Mouse (Mus musculus): Measurements from ENCODE around the gene Gstm4.
A peak's percentile ranks its signal among the peaks of the same experiment; 100 is the strongest.

Gstm4 gene

DNA sequence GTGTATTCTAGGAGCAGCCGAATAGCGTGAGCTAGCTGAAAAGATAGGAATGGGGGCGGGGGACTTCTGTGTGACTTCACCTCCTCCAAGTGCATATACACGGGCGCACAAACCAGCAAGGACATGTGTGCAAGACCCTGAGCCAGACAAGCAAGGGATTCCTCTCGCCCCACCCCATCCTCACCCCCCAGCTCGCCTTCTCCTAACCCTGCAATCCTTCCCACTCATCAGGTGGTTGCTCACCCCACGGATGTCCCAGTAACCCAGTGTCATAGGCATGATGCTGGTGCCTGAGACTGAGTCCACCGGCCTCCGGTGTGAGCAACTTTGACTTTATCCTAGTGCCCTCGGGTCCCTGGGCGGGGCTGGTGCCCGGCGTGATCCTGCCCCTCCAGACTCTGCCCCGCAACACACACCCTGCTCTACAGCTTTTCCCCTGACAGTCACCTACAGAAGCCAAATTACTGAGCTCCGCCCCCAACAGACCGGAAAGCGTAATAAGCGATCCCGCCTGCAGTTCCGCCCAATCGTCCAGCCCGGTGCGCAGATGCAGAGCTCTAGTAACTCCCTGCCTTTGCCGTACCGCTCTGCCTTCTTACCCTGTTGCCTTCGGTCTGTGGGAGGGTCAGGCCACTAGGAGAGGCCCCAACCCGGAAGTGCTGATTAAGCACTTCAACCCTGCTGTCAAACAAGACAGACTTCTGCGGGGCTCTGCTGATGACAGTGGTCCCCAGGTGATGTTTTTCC is at the start of gene Gstm4:
Gene Gstm4, minus strand, starts transcription at position 501 of the 747 bp plus-strand sequence.
- no peak for DNase-seq (ENCODE audit: low spot score)

GRCm38 (mm10) chr3:108094146-108094545 is 49.5 kb upstream of the Gstm4 start:
- no peak for DNase-seq (ENCODE audit: low spot score)

GRCm38 (mm10) chr3:108093306-108093705 is 48.6 kb upstream of the Gstm4 start:
- DNase-seq (ENCODE audit: low spot score): no peak

GRCm38 (mm10) chr3:108092536-108093115 is 47.9 kb upstream of the Gstm4 start, which contains the start of gene Gnat2:
Gene Gnat2 (plus strand): TSS chr3:108092789.
- DNase-seq (ENCODE audit: low spot score): no peak

DNA sequence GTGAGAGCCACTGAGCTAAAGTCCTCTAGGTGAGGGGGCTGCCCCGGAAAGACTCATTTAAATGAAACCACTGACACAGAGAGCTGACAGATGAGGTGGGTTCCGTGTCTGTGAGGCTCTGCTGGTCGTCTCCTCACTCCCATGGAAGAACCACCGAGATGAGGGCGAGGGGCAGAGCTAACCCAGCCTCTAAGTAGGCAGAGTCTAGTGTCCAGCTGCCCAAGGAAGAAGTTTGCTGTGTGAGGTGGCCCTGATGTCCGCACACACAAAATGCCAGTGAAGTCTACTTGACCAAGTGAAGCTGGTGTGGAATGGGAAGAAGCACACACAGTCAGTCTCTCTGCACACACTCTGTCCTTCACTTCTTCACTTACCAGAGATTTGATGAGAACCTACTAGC is 47.3 kb upstream of the Gstm4 start:
- DNase-seq (ENCODE audit: low spot score): no peak

DNA sequence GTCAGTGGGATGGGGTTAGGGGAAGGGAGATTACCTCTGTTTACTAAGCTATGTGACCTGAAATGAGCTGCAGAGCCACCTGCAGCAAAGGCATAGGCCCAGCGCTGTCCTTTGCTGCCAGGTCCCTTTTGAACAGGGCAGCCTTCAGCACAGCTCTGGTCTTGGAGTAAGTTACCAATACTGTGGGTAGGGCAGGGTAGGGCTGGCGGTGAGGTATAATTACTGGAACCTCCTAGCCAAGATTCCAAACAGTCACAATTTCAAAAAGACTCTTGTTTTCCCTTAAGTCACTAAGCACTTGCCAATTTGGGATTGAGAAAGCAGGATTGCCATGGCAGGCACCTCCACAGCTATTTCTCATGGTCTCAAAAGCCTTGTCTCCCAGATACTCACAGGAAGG is 45.9 kb upstream of the Gstm4 start:
- DNase-seq (ENCODE audit: low spot score): no peak

- DNase-seq (ENCODE audit: low spot score): no peak
Measured at GRCm38 (mm10) chr3:108089916-108090315, 45.2 kb upstream of the Gstm4 start.

- peak; percentile 47 for DNase-seq (ENCODE audit: low spot score)
Measured at GRCm38 (mm10) chr3:108088842-108089380, 44.2 kb upstream of the Gstm4 start.

GRCm38 (mm10) chr3:108087329-108087728 is 42.6 kb upstream of the Gstm4 start:
- DNase-seq (ENCODE audit: low spot score): peak; percentile 16

GRCm38 (mm10) chr3:108086470-108086979 is 41.8 kb upstream of the Gstm4 start, which contains the start of gene Ampd2:
Gene Ampd2 (minus strand): TSS chr3:108086651.
- DNase-seq (ENCODE audit: low spot score): peak; percentile 89

GRCm38 (mm10) chr3:108085721-108086469 is 41.2 kb upstream of the Gstm4 start:
- DNase-seq (ENCODE audit: low spot score): peak; percentile 92

DNA sequence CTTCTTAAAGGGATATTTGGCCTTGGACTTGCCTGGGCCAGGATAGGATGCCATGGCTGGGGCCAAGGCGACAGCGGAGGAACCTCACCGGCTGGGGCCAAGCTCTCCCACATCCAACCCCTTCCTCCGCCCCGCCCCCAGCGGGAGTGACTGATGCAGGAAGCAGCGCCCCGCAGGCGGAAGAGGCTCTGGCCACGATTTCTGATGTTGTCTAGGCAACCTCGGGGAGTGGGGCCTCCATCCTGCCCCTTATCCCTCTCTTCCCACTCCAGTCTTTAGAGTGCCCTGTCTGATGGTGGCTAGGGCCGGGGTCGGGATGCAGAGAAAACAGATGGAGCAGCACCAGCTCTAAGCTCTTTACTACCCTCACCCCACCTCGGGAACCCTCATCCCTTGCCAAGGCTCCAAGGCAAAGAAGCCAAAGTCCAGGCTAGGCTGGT is 40.6 kb upstream of the Gstm4 start:
- DNase-seq (ENCODE audit: low spot score): peak; percentile 93

DNA sequence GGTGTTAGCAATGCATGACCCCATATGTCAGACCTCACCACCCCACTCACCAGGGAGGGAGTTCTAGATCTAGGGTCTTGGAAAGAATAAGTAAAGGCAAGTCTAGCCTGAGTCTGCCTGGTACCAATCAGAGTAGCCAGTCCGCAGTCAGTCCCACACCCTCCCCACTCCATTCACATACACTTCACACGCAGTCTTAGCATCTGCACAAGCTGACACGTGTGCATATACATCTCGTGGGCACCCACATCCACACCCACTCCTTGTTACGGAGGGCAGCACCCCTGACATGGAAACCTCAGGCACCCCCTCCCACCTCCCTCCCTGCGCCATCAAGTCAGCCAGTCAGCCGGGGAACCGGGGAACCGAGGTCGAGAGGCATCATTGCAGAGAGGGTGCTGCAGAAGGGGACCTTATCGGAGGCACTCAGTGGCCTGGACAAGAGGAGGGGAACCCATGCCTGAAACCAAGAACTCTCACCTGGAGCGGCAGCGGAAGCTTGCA is 40.1 kb upstream of the Gstm4 start:
- DNase-seq (ENCODE audit: low spot score): no peak

DNA sequence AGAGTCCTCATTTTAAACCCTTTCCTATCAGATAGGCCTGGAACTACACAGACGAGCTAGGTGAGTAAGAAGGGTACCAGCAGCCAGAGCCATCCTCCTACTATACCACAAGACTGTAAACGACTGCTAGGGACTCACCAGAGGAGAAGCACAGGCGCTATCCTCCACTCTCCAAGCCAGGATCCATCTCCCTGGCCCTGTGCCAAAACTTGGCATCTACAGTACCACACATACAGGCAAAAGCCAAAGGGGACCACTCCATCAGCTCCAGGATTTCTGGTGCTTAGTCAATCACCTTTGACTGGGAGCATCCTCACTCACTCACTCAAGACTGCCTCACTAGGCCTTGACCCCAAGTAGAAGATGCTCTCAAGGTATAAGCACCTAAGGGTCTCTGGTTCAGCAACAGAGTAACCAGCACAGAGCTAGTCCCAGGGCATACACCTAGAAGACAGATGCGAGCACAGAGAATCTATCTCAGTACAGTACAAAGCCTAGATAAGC is 39.3 kb upstream of the Gstm4 start:
- DNase-seq (ENCODE audit: low spot score): no peak

DNA sequence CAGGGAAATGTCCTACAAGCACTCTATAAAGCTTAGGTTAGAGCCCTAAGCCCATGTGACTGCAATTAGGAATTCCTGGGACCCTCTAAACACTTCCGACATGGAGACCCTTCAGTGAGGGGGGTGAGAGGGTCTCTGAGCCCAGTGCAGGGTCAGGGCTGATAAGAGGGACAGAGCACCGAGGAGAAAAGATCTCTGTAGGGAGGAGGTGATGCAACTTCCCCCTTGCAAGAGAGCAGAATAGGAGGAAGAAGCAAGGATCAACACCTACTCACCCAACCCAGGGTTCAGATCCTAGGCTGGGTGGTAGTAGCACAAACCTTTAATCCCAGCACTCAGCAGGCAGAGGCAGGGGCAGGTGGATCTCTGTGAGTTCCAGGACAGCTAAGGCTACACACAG is 38.5 kb upstream of the Gstm4 start:
- no peak for DNase-seq (ENCODE audit: low spot score)

- peak; percentile 73 for DNase-seq (ENCODE audit: low spot score)
Measured at GRCm38 (mm10) chr3:108082251-108082875, 37.7 kb upstream of the Gstm4 start.

- DNase-seq (ENCODE audit: low spot score): peak; percentile 69
Measured at GRCm38 (mm10) chr3:108081681-108082080, 37.0 kb upstream of the Gstm4 start.

DNA sequence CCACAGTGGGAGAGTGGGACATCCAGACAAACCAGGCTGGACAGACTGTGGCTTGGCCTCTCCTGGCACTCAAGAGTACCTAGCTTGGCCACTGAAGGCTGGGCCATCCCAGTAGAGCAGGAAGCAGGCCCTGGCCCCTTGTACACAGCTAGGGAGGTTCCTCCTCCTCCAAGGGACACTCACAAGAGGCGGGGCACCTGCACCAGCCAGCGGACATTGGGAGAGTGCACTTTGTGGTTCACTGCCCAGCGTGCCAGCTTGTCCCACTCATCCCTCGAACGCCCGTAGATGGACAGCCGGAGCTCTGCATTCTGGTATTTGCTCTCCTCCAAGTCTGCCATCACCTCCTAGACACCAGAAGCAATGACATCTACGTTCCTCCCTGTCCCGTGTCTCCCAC is 32.1 kb upstream of the Gstm4 start:
- no peak for DNase-seq (ENCODE audit: low spot score)

DNA sequence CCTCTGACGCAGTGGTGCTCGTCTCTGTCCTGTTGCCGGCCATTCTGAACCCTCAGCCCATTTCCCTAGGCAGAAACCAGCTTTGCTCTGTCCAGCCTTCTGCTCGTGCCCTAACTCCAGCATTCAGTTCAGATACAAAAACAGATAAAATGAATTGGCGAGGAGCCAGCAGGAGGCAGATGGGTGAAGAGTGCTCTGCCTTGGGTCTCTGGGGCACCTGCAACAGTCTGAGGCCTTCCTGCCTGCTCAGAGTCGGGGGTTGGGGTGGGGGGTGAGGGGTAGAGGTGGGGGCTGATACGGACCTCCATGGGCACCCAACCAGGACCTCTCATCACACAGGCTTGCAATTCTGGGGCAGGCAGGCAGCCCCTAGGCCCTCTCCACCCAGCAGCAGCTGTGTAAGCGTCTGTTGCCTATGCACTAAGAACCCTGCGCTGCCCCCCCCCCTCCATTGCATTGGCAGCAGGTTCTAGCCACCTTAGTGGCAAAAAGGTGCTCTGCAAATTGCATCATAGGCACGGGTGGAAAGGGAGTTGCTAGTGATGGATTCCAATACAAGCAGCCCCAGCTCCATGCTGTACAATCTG is 28.4 kb upstream of the Gstm4 start:
- no peak for DNase-seq (ENCODE audit: low spot score)

DNA sequence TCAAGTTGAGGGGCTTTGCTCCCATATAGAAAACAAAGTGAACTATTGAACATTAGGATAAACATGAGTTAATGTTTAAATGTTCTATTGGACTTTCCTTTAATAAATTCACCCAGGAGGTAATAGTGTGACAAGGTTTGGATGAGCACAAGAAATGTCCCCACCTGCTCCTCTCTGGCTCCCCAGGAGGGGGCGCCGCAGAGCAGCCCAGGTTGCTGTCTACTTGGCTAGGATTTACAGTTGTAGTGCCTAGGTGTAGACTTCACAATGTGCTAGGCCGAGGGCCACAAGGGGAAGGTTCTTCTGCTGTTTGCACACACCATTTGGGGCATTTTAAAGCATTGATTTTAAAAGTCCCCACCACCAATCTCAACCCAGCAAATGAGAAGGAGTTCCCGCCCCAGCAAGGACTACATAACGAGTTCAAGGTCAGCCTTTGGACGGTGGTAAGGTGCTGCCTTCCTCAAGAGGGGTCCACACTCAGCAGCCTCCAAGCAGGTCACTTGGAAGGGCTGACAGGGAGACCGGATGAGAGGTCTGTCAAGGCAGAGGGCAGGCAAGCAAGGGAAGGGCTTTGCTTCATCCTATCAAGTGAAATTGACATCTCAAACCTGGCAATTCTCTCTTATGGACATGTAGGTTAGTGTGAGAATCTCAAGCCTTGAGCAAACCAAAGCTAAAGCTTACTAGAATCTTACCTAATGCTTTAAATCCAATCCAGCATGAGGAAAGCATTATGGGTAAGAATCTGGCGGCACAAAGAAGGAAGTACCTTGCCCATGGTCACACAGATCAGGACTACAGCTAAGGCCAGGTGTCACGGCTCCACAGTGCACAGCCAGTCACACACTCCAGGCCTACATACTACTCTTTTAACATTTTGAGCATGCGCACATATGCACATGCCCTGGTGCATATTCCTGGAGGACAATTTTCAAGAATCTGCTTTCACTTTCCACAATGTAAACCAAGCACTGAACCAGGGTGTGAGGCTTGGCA is 25.9 kb upstream of the Gstm4 start:
- peak; percentile 63 for DNase-seq (ENCODE audit: low spot score)
